Mouse (Mus musculus): ENCODE data around the gene Cnot1.

- no peak for TF ChIP-seq CTCF (IDR thresholded peaks at IDR 0.05; ENCODE audit: control insufficient read depth, insufficient read depth, insufficient read length)
- TF ChIP-seq MYOD1 (IDR thresholded peaks at IDR 0.05; ENCODE audit: control insufficient read depth, insufficient read length, low read depth), result no peak
- TF ChIP-seq CEBPB (IDR thresholded peaks at IDR 0.05; ENCODE audit: low read depth), result no peak
- TF ChIP-seq MYOG (IDR thresholded peaks at IDR 0.05; ENCODE audit: control insufficient read depth, extremely low read depth, insufficient read length), result no peak
- no peak for TF ChIP-seq USF1 (IDR thresholded peaks at IDR 0.05; ENCODE audit: low read depth)
- no peak for TF ChIP-seq MAX (IDR thresholded peaks at IDR 0.05)
- TF ChIP-seq FOSL1 (IDR thresholded peaks at IDR 0.05; ENCODE audit: insufficient read depth, low read length, poor library complexity, severe bottlenecking), result no peak
Measured at GRCm38 (mm10) chr8:95671861-95672260, 135.4 kb downstream of the Cnot1 start.
